In the genomic region with DNA sequence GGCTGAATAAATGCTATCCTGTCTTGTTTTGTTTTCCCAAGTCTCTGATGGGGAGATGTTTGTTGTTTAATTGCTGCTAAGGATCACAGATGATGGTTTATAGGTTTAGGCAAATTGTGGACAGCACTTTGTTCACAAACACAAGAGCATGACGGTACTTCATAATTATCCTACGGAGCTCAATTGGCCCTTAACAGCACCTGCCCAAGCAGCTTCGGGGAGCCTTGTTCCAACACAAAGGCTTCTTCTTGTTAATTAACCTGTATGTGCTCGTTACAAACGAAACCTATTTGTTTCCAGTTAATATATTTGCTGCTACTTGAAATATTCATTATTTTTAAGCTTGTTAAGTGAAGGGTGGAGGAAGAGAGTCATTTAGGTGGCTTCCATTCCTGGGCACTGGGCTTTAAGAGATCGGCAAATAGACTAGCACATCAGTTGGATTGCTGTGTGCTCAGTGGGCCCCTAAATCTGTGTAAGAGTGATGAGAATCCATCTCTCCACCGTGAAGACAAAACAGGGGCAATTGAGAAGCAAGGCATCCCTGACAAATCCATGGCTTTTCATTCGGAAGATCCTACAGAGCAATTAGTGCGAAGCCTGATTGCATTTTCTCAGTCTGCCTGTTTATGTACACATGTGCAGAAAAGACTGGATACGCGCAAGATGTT, we compare ENCODE assay signal across 21 mouse cellular contexts.
"Had no signal": no experiment of that assay in that cellular context is flagged by ENCODE, and none has a peak within 500 bp of the region (broad histone marks: within the 10 kb centered on the region; RNA-seq: fewer than 3 reads in every experiment).

No protein-coding gene starts in this region.

- H3K4me3 ChIP-seq: layer of hippocampus, adult 2 months; limb, embryonic 10.5 days; limb, embryonic 13.5 days; liver, embryonic 12.5 days; liver, embryonic 15.5 days; lung, embryonic 15.5 days; midbrain, embryonic 12.5 days; myocyte had no signal

- H3K4me1 ChIP-seq: limb, embryonic 10.5 days; liver, embryonic 12.5 days; liver, embryonic 15.5 days; lung, embryonic 15.5 days had no signal

- H3K4me2 ChIP-seq: limb, embryonic 13.5 days; liver, embryonic 12.5 days; liver, embryonic 15.5 days; lung, embryonic 15.5 days; midbrain, embryonic 12.5 days had no signal

- H3K36me3 ChIP-seq: limb, embryonic 10.5 days; limb, embryonic 13.5 days; liver, embryonic 12.5 days; liver, embryonic 15.5 days; lung, embryonic 15.5 days; midbrain, embryonic 12.5 days had no signal

- ATAC-seq: intestine, embryonic 16.5 days; liver, embryonic 12.5 days; midbrain, embryonic 16.5 days had no signal

- H3K9ac ChIP-seq: limb, embryonic 13.5 days; liver, embryonic 12.5 days; liver, embryonic 15.5 days; lung, embryonic 15.5 days; midbrain, embryonic 12.5 days had no signal

- H3K27ac ChIP-seq: kidney, postnatal 0 days; layer of hippocampus, adult 2 months; limb, embryonic 10.5 days; limb, embryonic 13.5 days; liver, embryonic 12.5 days; liver, embryonic 15.5 days; lung, embryonic 15.5 days; midbrain, embryonic 12.5 days had no signal

- H3K27me3 ChIP-seq: liver, embryonic 12.5 days; liver, embryonic 15.5 days; lung, embryonic 15.5 days; midbrain, embryonic 12.5 days had no signal

- DNase-seq: kidney, adult 18-20 months; kidney, postnatal 25 days; layer of hippocampus, adult 9-11 months; liver; lung, adult 18-20 months; lung, postnatal 10 days; lung, postnatal 36 days; right cerebral cortex, postnatal 25 days; thymus, adult 18-20 months; thymus, postnatal 36 days had no signal

- H3K9me3 ChIP-seq: limb, embryonic 10.5 days; limb, embryonic 13.5 days; liver, embryonic 12.5 days; liver, embryonic 15.5 days; lung, embryonic 15.5 days; midbrain, embryonic 12.5 days had no signal
